Mouse (Mus musculus): ENCODE data around the gene Exoc2. TPM values are rescaled to one million over a fixed set of nuclear protein-coding genes. Genes with fewer than 3 reads are reported as not detected.

Gene Exoc2
- polyA plus RNA-seq, 1 experiment: 0.41 TPM

- H3K36me3 ChIP-seq (ENCODE audit: control insufficient read depth): peaks cover 10% of the 10 kb centered on the region
- no peak overlapping the region for H3K4me3 ChIP-seq (replicated peaks)
- TF ChIP-seq TAL1 (IDR thresholded peaks at IDR 0.05; ENCODE audit: low read length) (no peak), GATA1 (IDR thresholded peaks at IDR 0.05; ENCODE audit: low read length) (no peak)
- no peaks in the 10 kb centered on the region for H3K27me3 ChIP-seq (ENCODE audit: control insufficient read depth)
- no peaks in the 10 kb centered on the region for H3K9me3 ChIP-seq (ENCODE audit: control insufficient read depth, low read length)
- 0 out of 2 replicates have a peak, but pooled peaks cover 2% of the 10 kb centered on the region for H3K4me1 ChIP-seq (ENCODE audit: control insufficient read depth)
Measured at GRCm38 (mm10) chr13:30831369-30831768, 142.5 kb downstream of the Exoc2 start.

GRCm38 (mm10) chr13:30826511-30826910, 147.4 kb downstream of the Exoc2 start:
- H3K36me3 ChIP-seq (ENCODE audit: control insufficient read depth): peaks cover 25% of the 10 kb centered on the region

GRCm38 (mm10) chr13:30824903-30825302, 149.0 kb downstream of the Exoc2 start:
- Histone ChIP-seq H3K9me3 (ENCODE audit: control insufficient read depth, low read length) (no peaks in the 10 kb centered on the region), H3K4me1 (ENCODE audit: control insufficient read depth) (no peaks in the 10 kb centered on the region), H3K4me3 (replicated peaks) (no peak overlapping the region), H3K27me3 (ENCODE audit: control insufficient read depth) (no peaks in the 10 kb centered on the region), H3K36me3 (ENCODE audit: control insufficient read depth) (peaks cover 36% of the 10 kb centered on the region)
- TF ChIP-seq GATA1 (IDR thresholded peaks at IDR 0.05; ENCODE audit: low read length) (no peak), TAL1 (IDR thresholded peaks at IDR 0.05; ENCODE audit: low read length) (no peak)

More at GRCm38 (mm10) chr13:30826511-30826910, 147.4 kb downstream of the Exoc2 start:
- Histone ChIP-seq H3K27me3 (ENCODE audit: control insufficient read depth) (no peaks in the 10 kb centered on the region), H3K9me3 (ENCODE audit: control insufficient read depth, low read length) (no peaks in the 10 kb centered on the region), H3K4me1 (ENCODE audit: control insufficient read depth) (no peaks in the 10 kb centered on the region), H3K4me3 (replicated peaks) (no peak overlapping the region)
- TF ChIP-seq TAL1 (IDR thresholded peaks at IDR 0.05; ENCODE audit: low read length) (no peak), GATA1 (IDR thresholded peaks at IDR 0.05; ENCODE audit: low read length) (no peak)

GRCm38 (mm10) chr13:30820555-30820954, 153.3 kb downstream of the Exoc2 start:
- Histone ChIP-seq H3K36me3 (ENCODE audit: control insufficient read depth) (peaks cover 52% of the 10 kb centered on the region), H3K27me3 (ENCODE audit: control insufficient read depth) (no peaks in the 10 kb centered on the region), H3K4me3 (replicated peaks) (no peak overlapping the region), H3K9me3 (ENCODE audit: control insufficient read depth, low read length) (no peaks in the 10 kb centered on the region), H3K4me1 (ENCODE audit: control insufficient read depth) (no peaks in the 10 kb centered on the region)
- TF ChIP-seq TAL1 (IDR thresholded peaks at IDR 0.05; ENCODE audit: low read length) (no peak), GATA1 (IDR thresholded peaks at IDR 0.05; ENCODE audit: low read length) (no peak)

GRCm38 (mm10) chr13:30819891-30820290, 154.0 kb downstream of the Exoc2 start:
- TF ChIP-seq GATA1 (IDR thresholded peaks at IDR 0.05; ENCODE audit: low read length) (no peak), TAL1 (IDR thresholded peaks at IDR 0.05; ENCODE audit: low read length) (no peak)
- Histone ChIP-seq H3K36me3 (ENCODE audit: control insufficient read depth) (peaks cover 54% of the 10 kb centered on the region), H3K4me1 (ENCODE audit: control insufficient read depth) (no peaks in the 10 kb centered on the region), H3K4me3 (replicated peaks) (no peak overlapping the region), H3K27me3 (ENCODE audit: control insufficient read depth) (no peaks in the 10 kb centered on the region), H3K9me3 (ENCODE audit: control insufficient read depth, low read length) (no peaks in the 10 kb centered on the region)

- Histone ChIP-seq H3K27me3 (ENCODE audit: control insufficient read depth) (no peaks in the 10 kb centered on the region), H3K4me3 (replicated peaks) (no peak overlapping the region), H3K4me1 (ENCODE audit: control insufficient read depth) (no peaks in the 10 kb centered on the region), H3K36me3 (ENCODE audit: control insufficient read depth) (peaks cover 55% of the 10 kb centered on the region), H3K9me3 (ENCODE audit: control insufficient read depth, low read length) (no peaks in the 10 kb centered on the region)
- TF ChIP-seq GATA1 (IDR thresholded peaks at IDR 0.05; ENCODE audit: low read length) (no peak), TAL1 (IDR thresholded peaks at IDR 0.05; ENCODE audit: low read length) (no peak)
Measured at GRCm38 (mm10) chr13:30817436-30817835, 156.5 kb downstream of the Exoc2 start.

- no peak overlapping the region for H3K4me3 ChIP-seq (replicated peaks)
- H3K27me3 ChIP-seq (ENCODE audit: control insufficient read depth): no peaks in the 10 kb centered on the region
- no peaks in the 10 kb centered on the region for H3K9me3 ChIP-seq (ENCODE audit: control insufficient read depth, low read length)
- H3K4me1 ChIP-seq (ENCODE audit: control insufficient read depth): no peaks in the 10 kb centered on the region
- peaks cover 35% of the 10 kb centered on the region for H3K36me3 ChIP-seq (ENCODE audit: control insufficient read depth)
- TF ChIP-seq TAL1 (IDR thresholded peaks at IDR 0.05; ENCODE audit: low read length) (no peak), GATA1 (IDR thresholded peaks at IDR 0.05; ENCODE audit: low read length) (no peak)
Measured at GRCm38 (mm10) chr13:30814256-30814655, 159.6 kb downstream of the Exoc2 start.

- H3K36me3 ChIP-seq (ENCODE audit: control insufficient read depth): peaks cover 30% of the 10 kb centered on the region
- no peak for TF ChIP-seq TAL1 (IDR thresholded peaks at IDR 0.05; ENCODE audit: low read length)
- no peak for TF ChIP-seq GATA1 (IDR thresholded peaks at IDR 0.05; ENCODE audit: low read length)
Measured at GRCm38 (mm10) chr13:30813464-30813863, 160.4 kb downstream of the Exoc2 start.

GRCm38 (mm10) chr13:30809240-30809639, 164.7 kb downstream of the Exoc2 start:
- TF ChIP-seq GATA1 (IDR thresholded peaks at IDR 0.05; ENCODE audit: low read length) (no peak), TAL1 (IDR thresholded peaks at IDR 0.05; ENCODE audit: low read length) (no peak)
- Histone ChIP-seq H3K36me3 (ENCODE audit: control insufficient read depth) (peaks cover 1% of the 10 kb centered on the region), H3K9me3 (ENCODE audit: control insufficient read depth, low read length) (no peaks in the 10 kb centered on the region)

More at GRCm38 (mm10) chr13:30813464-30813863, 160.4 kb downstream of the Exoc2 start:
- H3K4me1 ChIP-seq (ENCODE audit: control insufficient read depth): no peaks in the 10 kb centered on the region
- no peaks in the 10 kb centered on the region for H3K9me3 ChIP-seq (ENCODE audit: control insufficient read depth, low read length)
- H3K27me3 ChIP-seq (ENCODE audit: control insufficient read depth): no peaks in the 10 kb centered on the region
- H3K4me3 ChIP-seq (replicated peaks): no peak overlapping the region

More at GRCm38 (mm10) chr13:30809240-30809639, 164.7 kb downstream of the Exoc2 start:
- Histone ChIP-seq H3K4me3 (replicated peaks) (no peak overlapping the region), H3K4me1 (ENCODE audit: control insufficient read depth) (no peaks in the 10 kb centered on the region), H3K27me3 (ENCODE audit: control insufficient read depth) (no peaks in the 10 kb centered on the region)

All from erythroblast, embryonic 14.5 days (primary cell).